Mouse (Mus musculus) kidney, adult 2 months (tissue): Measurements from ENCODE around the gene Trmt10a.

Experiments
- CTCF ChIP-seq: fragments of 200-500 bp; conservative IDR thresholded peaks from 2 replicates; pipeline ENCODE4 v1.5.1; 2011; ENCODE audit warnings: low read depth, mild to moderate bottlenecking, control low read depth, low read length, moderate library complexity, mixed read lengths; ENCODE audit not compliant: insufficient read depth, insufficient read length
- POLR2A ChIP-seq: fragments of 200-500 bp; IDR thresholded peaks from one replicate; pipeline ENCODE4 v1.6.1; 2011; ENCODE audit warnings: low read depth, low read length, control low read depth

- TF ChIP-seq POLR2A = no peak
- TF ChIP-seq CTCF = no peak
These were observed 12.6 kb upstream of the Trmt10a start for GRCm38 (mm10) chr3:138130692-138131091.
